Mouse (Mus musculus): ENCODE data around the gene Dnaaf5.
A peak's percentile ranks its signal among the peaks of the same experiment; 100 is the strongest.

Gene Dnaaf5

GRCm38 (mm10) chr5:139190958-139191357, 40.9 kb downstream of the Dnaaf5 start:
- DNase-seq (ENCODE audit: low read depth, low spot score): no peak

- no peak for DNase-seq (ENCODE audit: low read depth, low spot score)
Observed at GRCm38 (mm10) chr5:139198779-139199178, 48.8 kb downstream of the Dnaaf5 start.

- DNase-seq (ENCODE audit: low read depth, low spot score): no peak
Observed at GRCm38 (mm10) chr5:139199636-139199994, 49.6 kb downstream of the Dnaaf5 start.

GRCm38 (mm10) chr5:139199995-139200769, 50.2 kb downstream of the Dnaaf5 start, which contains the start of gene Sun1:
Gene Sun1 (plus strand): TSS chr5:139200637.
- DNase-seq (ENCODE audit: low read depth, low spot score): peak; percentile 96

DNA sequence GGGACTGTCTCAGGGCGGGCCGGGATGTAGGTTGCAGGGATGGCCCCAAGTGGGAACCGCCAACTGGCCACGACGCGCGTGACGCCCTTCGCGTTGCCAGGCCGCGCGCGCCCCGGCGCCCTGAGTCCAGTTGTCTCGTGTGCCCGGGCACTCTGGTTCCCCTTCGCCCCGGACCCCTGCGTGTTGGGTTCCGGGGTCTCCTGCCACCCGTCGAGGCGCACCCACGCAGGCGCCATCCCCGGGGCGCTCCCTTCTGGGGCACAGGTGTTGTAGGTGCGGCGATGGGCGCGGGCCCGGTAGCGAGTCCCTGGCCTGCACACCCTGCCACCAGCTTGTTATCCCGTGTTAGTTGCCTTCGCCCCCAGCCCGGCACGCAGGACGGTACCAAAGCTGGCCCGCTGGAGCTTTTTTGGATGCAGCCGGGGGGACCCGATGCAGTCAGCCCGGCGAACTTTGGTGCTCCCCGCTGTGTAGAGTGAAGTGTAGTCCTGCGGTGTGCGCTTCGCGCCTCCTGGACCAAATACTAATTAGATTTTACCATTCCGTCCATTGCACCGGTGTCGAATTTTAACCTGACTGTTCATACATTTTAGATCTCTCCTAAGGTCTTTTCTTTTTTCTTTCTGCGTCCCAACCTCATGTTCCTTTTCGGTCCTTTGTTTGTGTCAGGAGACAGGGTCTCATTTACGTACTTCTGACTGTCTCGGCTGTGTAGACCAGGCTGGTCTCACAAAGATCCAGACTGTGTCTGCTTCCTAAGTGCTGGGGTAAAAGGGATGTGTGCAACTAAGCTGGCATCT, 50.9 kb downstream of the Dnaaf5 start:
- no peak for DNase-seq (ENCODE audit: low read depth, low spot score)

- DNase-seq (ENCODE audit: low read depth, low spot score): no peak
Observed at GRCm38 (mm10) chr5:139202127-139202526, 52.1 kb downstream of the Dnaaf5 start.

- no peak for DNase-seq (ENCODE audit: low read depth, low spot score)
Observed at GRCm38 (mm10) chr5:139203312-139203711, 53.3 kb downstream of the Dnaaf5 start.

DNA sequence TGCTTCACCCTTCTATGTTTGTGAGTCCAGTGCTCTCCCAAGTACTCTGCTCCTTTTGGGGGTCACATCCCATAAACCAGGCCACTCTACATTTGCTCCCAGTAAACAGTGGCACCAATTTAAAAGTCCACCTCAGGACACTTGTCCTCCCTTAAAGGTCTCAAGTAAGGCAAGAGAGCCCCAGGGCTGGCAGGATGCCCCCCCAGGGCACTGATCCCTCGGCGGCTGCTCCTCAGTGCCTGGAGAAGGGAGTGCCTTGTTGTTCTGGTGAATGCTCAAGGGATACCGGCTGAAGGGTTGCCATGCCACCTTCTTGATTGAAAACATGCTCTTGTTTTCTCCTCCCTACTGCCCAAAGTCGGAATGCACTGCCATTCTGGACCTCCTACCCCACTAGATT, 56.1 kb downstream of the Dnaaf5 start:
- no peak for DNase-seq (ENCODE audit: low read depth, low spot score)

GRCm38 (mm10) chr5:139206525-139206924, 56.5 kb downstream of the Dnaaf5 start:
- no peak for DNase-seq (ENCODE audit: low read depth, low spot score)

GRCm38 (mm10) chr5:139208183-139208582, 58.2 kb downstream of the Dnaaf5 start:
- DNase-seq (ENCODE audit: low read depth, low spot score): no peak

DNA sequence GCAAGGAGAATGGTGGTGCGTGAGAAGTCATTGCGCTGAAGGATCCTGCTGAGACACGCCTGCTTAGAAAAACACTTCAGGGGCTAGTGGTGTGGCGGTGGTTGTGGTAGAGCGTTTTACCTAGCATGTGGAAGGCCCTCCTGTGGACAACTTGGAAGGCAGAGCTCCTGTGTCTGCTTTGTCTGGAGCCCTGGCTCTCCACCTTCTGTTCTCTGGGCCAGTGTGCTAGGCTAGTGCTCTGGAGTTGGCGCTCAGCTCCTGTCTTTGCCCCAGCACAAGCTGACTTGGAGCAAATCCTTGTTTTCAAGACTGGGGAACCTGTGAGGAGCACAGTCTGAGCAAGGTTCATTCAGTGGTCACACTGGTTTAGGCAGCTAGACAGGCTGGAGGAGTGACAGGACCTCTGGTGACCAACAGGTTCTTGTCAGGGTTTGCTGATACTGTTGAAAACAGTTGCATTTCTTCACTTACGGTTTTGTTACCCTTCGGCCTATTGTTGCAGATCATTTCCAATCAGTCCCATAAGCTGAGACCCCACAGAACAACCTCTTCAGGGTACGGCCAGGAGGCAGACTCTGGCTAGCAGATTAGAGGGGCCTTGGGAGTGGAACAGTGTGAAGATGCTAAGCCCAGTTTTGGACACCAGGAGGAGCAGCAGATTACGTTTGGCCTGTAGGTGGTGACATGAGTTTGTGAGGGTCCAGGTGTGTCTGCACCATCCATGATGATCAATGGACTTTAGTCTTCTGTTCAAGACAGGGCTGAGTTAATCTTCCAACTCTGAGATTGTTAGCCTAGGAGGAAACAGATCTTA, 59.1 kb downstream of the Dnaaf5 start:
- DNase-seq (ENCODE audit: low read depth, low spot score): no peak

DNA sequence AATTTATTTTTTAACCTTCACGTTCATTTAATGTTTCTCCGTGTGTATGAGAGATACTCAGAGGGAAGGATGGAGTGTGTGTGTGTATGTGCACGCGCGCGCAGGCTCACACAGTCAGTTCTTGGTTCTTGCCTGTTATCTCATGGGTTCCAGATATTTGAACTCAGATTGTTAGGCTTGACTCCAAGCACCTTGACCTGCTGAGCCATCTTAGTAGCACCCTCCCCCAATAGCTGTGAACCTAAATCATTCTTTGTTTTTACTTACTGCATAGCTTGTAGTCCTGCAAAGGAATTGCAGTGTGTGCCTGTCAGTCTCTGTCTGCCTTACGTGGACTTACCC, 59.6 kb downstream of the Dnaaf5 start:
- DNase-seq (ENCODE audit: low read depth, low spot score): no peak

GRCm38 (mm10) chr5:139211737-139212385, 61.8 kb downstream of the Dnaaf5 start:
- DNase-seq (ENCODE audit: low read depth, low spot score): no peak

- DNase-seq (ENCODE audit: low read depth, low spot score): no peak
Observed at GRCm38 (mm10) chr5:139214298-139214697, 64.3 kb downstream of the Dnaaf5 start.

GRCm38 (mm10) chr5:139215184-139215583, 65.2 kb downstream of the Dnaaf5 start:
- no peak for DNase-seq (ENCODE audit: low read depth, low spot score)

GRCm38 (mm10) chr5:139216121-139216520, 66.1 kb downstream of the Dnaaf5 start:
- no peak for DNase-seq (ENCODE audit: low read depth, low spot score)

DNA sequence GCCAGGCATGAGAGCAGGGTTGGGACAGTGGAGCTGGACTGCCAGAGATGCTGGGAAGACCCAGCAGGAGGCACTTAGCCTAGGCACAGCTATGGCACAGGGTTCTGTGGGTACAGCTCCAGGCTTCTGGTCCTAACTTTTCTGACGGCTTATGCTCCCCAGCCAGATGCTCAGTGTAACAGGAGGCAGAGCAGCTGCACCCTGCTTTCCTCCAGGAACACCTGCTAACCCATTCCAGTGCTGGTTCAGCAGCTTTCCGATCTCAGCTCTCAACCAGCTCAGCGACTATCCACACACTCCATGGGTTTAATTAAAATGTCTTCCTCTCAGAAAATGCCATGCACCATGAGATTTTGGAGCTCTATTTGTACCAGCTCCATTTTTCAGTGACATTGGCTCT, 66.8 kb downstream of the Dnaaf5 start:
- no peak for DNase-seq (ENCODE audit: low read depth, low spot score)

DNA sequence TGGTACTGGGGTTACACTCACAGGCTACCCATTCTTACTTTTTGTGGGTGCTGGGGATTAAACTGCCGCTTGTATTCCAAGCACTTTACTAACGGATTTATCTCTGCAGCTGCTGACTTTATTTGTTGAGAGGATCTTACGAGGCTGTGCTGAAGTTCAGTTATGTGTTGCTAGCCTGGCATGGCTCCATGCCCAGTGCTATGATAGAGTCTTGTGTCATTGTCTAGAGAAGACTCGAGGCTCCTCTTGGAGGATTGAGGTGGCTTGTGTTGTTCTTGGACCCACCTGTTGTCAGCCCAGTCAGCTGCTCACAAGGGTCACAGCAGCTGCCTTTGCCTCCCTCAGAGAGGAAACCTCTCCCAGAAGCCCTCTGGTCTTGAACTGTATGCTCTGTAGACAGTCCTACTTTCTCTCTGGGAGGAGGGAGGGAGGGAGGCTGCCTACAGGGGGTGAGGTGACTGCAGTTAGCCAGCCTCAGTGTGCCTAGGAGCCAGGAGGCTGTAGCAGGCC, 70.0 kb downstream of the Dnaaf5 start:
- no peak for DNase-seq (ENCODE audit: low read depth, low spot score)

GRCm38 (mm10) chr5:139220610-139221009, 70.6 kb downstream of the Dnaaf5 start:
- DNase-seq (ENCODE audit: low read depth, low spot score): no peak

GRCm38 (mm10) chr5:139223331-139223730, 73.3 kb downstream of the Dnaaf5 start:
- DNase-seq (ENCODE audit: low read depth, low spot score): no peak

DNA sequence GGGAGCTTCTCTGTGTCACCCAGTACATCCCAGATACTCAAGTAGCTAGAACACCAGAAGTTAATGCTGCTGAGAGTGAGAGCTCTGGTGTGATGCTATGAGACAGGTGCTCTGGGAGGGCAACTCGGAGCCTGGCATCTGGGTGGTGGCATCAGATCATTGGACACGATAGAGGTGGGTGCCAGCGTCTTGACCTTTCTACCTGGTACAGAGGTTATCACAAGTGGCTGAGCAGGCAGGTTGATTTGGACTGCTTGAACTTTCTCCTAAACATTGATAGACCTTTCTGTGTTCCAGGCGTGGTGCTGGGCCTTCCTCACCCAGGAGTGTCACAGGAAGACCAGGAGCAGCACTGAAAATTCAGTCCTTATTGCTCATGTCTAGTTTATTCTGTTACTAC, 77.2 kb downstream of the Dnaaf5 start:
- DNase-seq (ENCODE audit: low read depth, low spot score): no peak

Data from brain, embryonic 18.5 days (tissue).